Mouse (Mus musculus) lung, adult 2 months (tissue): Measurements from ENCODE around the gene Epop.
"Not testable (repeated sequence)": the region's sequence is repeated elsewhere in the genome, so short reads cannot be mapped to it uniquely, and the experiment has no call there.

Source experiments
- CTCF ChIP-seq: fragments of 200-500 bp; IDR thresholded peaks from 2 replicates; pipeline ENCODE4 v1.5.1; 2011; ENCODE audit warnings: mild to moderate bottlenecking, low read length, control low read depth; ENCODE audit not compliant: insufficient read depth
- POLR2A ChIP-seq: fragments of 200-500 bp; IDR thresholded peaks from 2 replicates; pipeline ENCODE4 v1.6.1; 2011; ENCODE audit warnings: low read depth, mild to moderate bottlenecking, control low read depth, low read length, borderline replicate concordance; ENCODE audit errors: extremely low read depth

DNA sequence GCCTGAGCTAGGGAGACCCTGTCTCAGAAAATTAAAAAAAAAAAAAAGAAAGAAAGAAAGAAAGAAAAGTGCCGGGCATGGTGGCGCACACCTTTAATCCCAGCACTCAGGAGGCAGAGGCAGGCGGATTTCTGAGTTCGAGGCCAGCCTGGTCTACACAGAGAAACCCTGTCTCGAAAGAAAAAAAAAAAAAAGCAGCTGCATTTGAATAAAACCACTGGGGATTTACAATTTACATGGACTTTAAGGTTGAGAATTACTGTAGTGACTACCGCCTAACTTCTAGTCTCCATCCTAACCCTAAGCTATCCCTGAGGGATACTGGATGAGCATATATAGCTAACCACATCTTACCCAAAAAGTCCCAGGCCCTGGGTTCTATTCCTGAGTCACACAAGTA is 28.5 kb upstream of the Epop start:
- TF ChIP-seq CTCF, POLR2A: not testable (repeated sequence)
